Mouse (Mus musculus): ENCODE results near the gene Dcp1a.

- TF ChIP-seq CTCF (IDR thresholded peaks at IDR 0.05; ENCODE audit: borderline replicate concordance, insufficient read depth, low read depth, low read length) (no peak), POLR2A (IDR thresholded peaks at IDR 0.05; ENCODE audit: borderline replicate concordance, insufficient read depth, low read length) (no peak)
Measured at GRCm38 (mm10) chr14:30493276-30493675, 13.9 kb downstream of the Dcp1a start.

All from cerebellum, adult 2 months (tissue).